Mouse (Mus musculus) lung, postnatal 0 days (tissue): ENCODE measurements at regions not wholly inside any gene's neighbourhood (a gene's known extent, or its start where the extent isn't known, plus 50 kb on each side); places are given as distances from the start of the nearest gene placed in this dataset.

Experiments
- ATAC-seq: fragments of 200-750 bp; cut with Nextera tagmentation; 2 replicates; pipeline ENCODE4 v1.8.0; 2017; ENCODE audit warnings: moderate library complexity
- DNase-seq: peaks from one replicate; pipeline ENCODE4 v3.0.0-alpha.2; 2016; ENCODE audit warnings: low spot score
- H3K27ac ChIP-seq: fragments of 300-500 bp; sonication (generic); 2 replicates; pipeline ENCODE4 v1.5.1; 2014; ENCODE audit warnings: antibody characterized with exemption, mild to moderate bottlenecking, low read length, mixed read lengths
- H3K27me3 ChIP-seq: fragments of 300-500 bp; sonication (generic); replicated peaks from 2 replicates; pipeline ENCODE4 v1.6.1; 2014; ENCODE audit warnings: low read length, mixed read lengths; ENCODE audit not compliant: insufficient read depth
- H3K36me3 ChIP-seq: fragments of 300-500 bp; sonication (generic); 2 replicates; pipeline ENCODE4 v1.6.1; 2014; ENCODE audit warnings: low read length, mixed read lengths; ENCODE audit not compliant: insufficient read depth
- H3K4me1 ChIP-seq: fragments of 300-500 bp; sonication (generic); 2 replicates; pipeline ENCODE4 v1.6.1; 2014; ENCODE audit warnings: antibody characterized with exemption, low read depth, low read length, mixed read lengths; ENCODE audit not compliant: insufficient read depth
- H3K4me2 ChIP-seq: fragments of 300-500 bp; sonication (generic); replicated peaks from 2 replicates; pipeline ENCODE4 v1.6.1; 2014; ENCODE audit warnings: low read depth, mild to moderate bottlenecking, low read length, moderate library complexity, mixed read lengths
- H3K4me3 ChIP-seq: fragments of 300-500 bp; sonication (generic); 2 replicates; pipeline ENCODE4 v1.5.1; 2014; ENCODE audit warnings: low read depth, low read length
- H3K9ac ChIP-seq: fragments of 300-500 bp; sonication (generic); replicated peaks from 2 replicates; pipeline ENCODE4 v1.6.1; 2014; ENCODE audit warnings: low read depth, mild to moderate bottlenecking
- H3K9me3 ChIP-seq: fragments of 300-500 bp; sonication (generic); 2 replicates; pipeline ENCODE4 v1.6.1; 2016; ENCODE audit warnings: low read length, mixed read lengths
- CTCF ChIP-seq: IDR thresholded peaks from 2 replicates; pipeline ENCODE4 v1.5.1; 2016; ENCODE audit warnings: antibody characterized with exemption, mild to moderate bottlenecking
- EP300 ChIP-seq: IDR thresholded peaks from 2 replicates; pipeline ENCODE4 v1.6.1; 2016; ENCODE audit warnings: antibody characterized with exemption, mild to moderate bottlenecking, control low read depth
- WGBS: fragments of 180-500 bp; shearing (Covaris S2); extraction: QIAGEN DNeasy Blood & Tissue Kit; methylation state at CpG from one replicate; pipeline ENCODE4 v1.1.7; 2014; 5-methylcytosine and 5-hydroxymethylcytosine counted together

GRCm38 (mm10) chr7:135966231-135966630 is 250.1 kb upstream of the Mki67 start:
- TF ChIP-seq EP300 (no peak), CTCF (no peak)
- Histone ChIP-seq H3K27me3 (no peaks in the 10 kb centered on the region), H3K36me3 (no peaks in the 10 kb centered on the region), H3K4me1 (no peaks in the 10 kb centered on the region), H3K4me3 (no peak overlapping the region), H3K9me3 (no peaks in the 10 kb centered on the region), H3K9ac (no peak overlapping the region), H3K4me2 (no peak overlapping the region), H3K27ac (no peak overlapping the region)
- 51% methylated on average over 4 of the region's 4 CpGs for WGBS
- DNase-seq (no peak), ATAC-seq (no peak)

GRCm38 (mm10) chr7:135968638-135969037 is 252.5 kb upstream of the Mki67 start:
- H3K27me3 ChIP-seq, result no peaks in the 10 kb centered on the region
- no peak for DNase-seq
- H3K4me1 ChIP-seq, result no peaks in the 10 kb centered on the region
- H3K4me2 ChIP-seq, result no peak overlapping the region
- no peak overlapping the region for H3K27ac ChIP-seq
- H3K9me3 ChIP-seq, result no peaks in the 10 kb centered on the region
- TF ChIP-seq EP300 (no peak), CTCF (no peak)
- ATAC-seq, result no peak
- H3K4me3 ChIP-seq, result no peak overlapping the region
- no peak overlapping the region for H3K9ac ChIP-seq
- 38% methylated on average over 8 of the region's 8 CpGs for WGBS
- H3K36me3 ChIP-seq, result no peaks in the 10 kb centered on the region

- no peaks in the 10 kb centered on the region for H3K27me3 ChIP-seq
Observed at GRCm38 (mm10) chr7:135986021-135986420, 269.9 kb upstream of the Mki67 start.

GRCm38 (mm10) chr7:135990321-135990720 is 274.2 kb upstream of the Mki67 start:
- WGBS, result 63% methylated on average over 6 of the region's 6 CpGs
- ATAC-seq (no peak), DNase-seq (no peak)
- no peak overlapping the region for H3K9ac ChIP-seq
- no peak overlapping the region for H3K4me3 ChIP-seq
- H3K9me3 ChIP-seq, result no peaks in the 10 kb centered on the region
- H3K36me3 ChIP-seq, result no peaks in the 10 kb centered on the region
- no peak overlapping the region for H3K27ac ChIP-seq
- no peaks in the 10 kb centered on the region for H3K4me1 ChIP-seq
- TF ChIP-seq EP300 (no peak), CTCF (no peak)
- no peak overlapping the region for H3K4me2 ChIP-seq
- no peaks in the 10 kb centered on the region for H3K27me3 ChIP-seq

More at GRCm38 (mm10) chr7:135986021-135986420, 269.9 kb upstream of the Mki67 start:
- no peak overlapping the region for H3K4me3 ChIP-seq
- no peak for TF ChIP-seq CTCF
- no peak for TF ChIP-seq EP300
- 77% methylated on average over 6 of the region's 6 CpGs for WGBS
- no peaks in the 10 kb centered on the region for H3K9me3 ChIP-seq
- no peaks in the 10 kb centered on the region for H3K36me3 ChIP-seq
- ATAC-seq (no peak), DNase-seq (no peak)
- H3K9ac ChIP-seq, result no peak overlapping the region
- H3K4me2 ChIP-seq, result no peak overlapping the region
- H3K4me1 ChIP-seq, result no peaks in the 10 kb centered on the region
- no peak overlapping the region for H3K27ac ChIP-seq

GRCm38 (mm10) chr7:135996896-135997295 is 280.7 kb upstream of the Mki67 start:
- ATAC-seq (no peak), DNase-seq (no peak)
- Histone ChIP-seq H3K4me1 (no peaks in the 10 kb centered on the region), H3K36me3 (no peaks in the 10 kb centered on the region), H3K27me3 (no peaks in the 10 kb centered on the region), H3K4me3 (no peak overlapping the region), H3K27ac (no peak overlapping the region), H3K9ac (no peak overlapping the region), H3K9me3 (no peaks in the 10 kb centered on the region), H3K4me2 (no peak overlapping the region)
- 81% methylated on average over 10 of the region's 10 CpGs for WGBS
- no peak for TF ChIP-seq CTCF
- no peak for TF ChIP-seq EP300

- H3K9me3 ChIP-seq, result no peaks in the 10 kb centered on the region
- TF ChIP-seq CTCF (no peak), EP300 (no peak)
- WGBS, result 64% methylated on average over 3 of the region's 3 CpGs
- no peak overlapping the region for H3K27ac ChIP-seq
- H3K9ac ChIP-seq, result no peak overlapping the region
- H3K27me3 ChIP-seq, result no peaks in the 10 kb centered on the region
- no peaks in the 10 kb centered on the region for H3K4me1 ChIP-seq
- no peaks in the 10 kb centered on the region for H3K36me3 ChIP-seq
- DNase-seq, result no peak
- ATAC-seq, result no peak
- no peak overlapping the region for H3K4me2 ChIP-seq
- no peak overlapping the region for H3K4me3 ChIP-seq
Observed at GRCm38 (mm10) chr7:135997640-135998039, 281.5 kb upstream of the Mki67 start.

GRCm38 (mm10) chr7:136002382-136002781 is 286.2 kb upstream of the Mki67 start:
- Histone ChIP-seq H3K4me3 (no peak overlapping the region), H3K4me1 (no peaks in the 10 kb centered on the region), H3K9ac (no peak overlapping the region), H3K36me3 (no peaks in the 10 kb centered on the region), H3K9me3 (no peaks in the 10 kb centered on the region), H3K27ac (no peak overlapping the region), H3K27me3 (no peaks in the 10 kb centered on the region), H3K4me2 (no peak overlapping the region)
- ATAC-seq, result no peak
- 76% methylated on average over 8 of the region's 8 CpGs for WGBS
- TF ChIP-seq CTCF (no peak), EP300 (no peak)
- DNase-seq, result no peak
